Comparison of ENCODE assay signal across 9 mouse cellular contexts in genomic region chr3:95494342-95494741, GRCm38 (mm10). TPM values are rescaled to one million over a fixed set of nuclear protein-coding genes. Genes with fewer than 3 reads are reported as not detected.
DNase-seq lines count a peak whose midpoint lies in the region; ATAC-seq lines count a peak whose summit lies in the region.
"Had no signal": no experiment of that assay in that cellular context is flagged by ENCODE, and none has a peak within 500 bp of the region (broad histone marks: within the 10 kb centered on the region; RNA-seq: fewer than 3 reads in every experiment).

No protein-coding gene starts in this region.

- peaks cover 21% of the 10 kb centered on the region for H3K36me3 ChIP-seq in limb, embryonic 11.5 days (ENCODE audit: control insufficient read depth, insufficient read depth, low read length)

- H3K4me1 ChIP-seq in limb, embryonic 11.5 days (ENCODE audit: control insufficient read depth, insufficient read depth, low read length): no peaks in the 10 kb centered on the region

- H3K27me3 ChIP-seq in limb, embryonic 11.5 days (ENCODE audit: control insufficient read depth, insufficient read depth, low read length): no peaks in the 10 kb centered on the region
- H3K27me3 ChIP-seq: heart, embryonic 13.5 days had no signal

- no peak overlapping the region; the same call in 1 of the 2 replicates for H3K27ac ChIP-seq in limb, embryonic 11.5 days (replicated peaks; ENCODE audit: low read depth, low read length)
- H3K27ac ChIP-seq: heart, embryonic 13.5 days had no signal

- H3K9ac ChIP-seq in limb, embryonic 11.5 days (ENCODE audit: low read length): no peak overlapping the region
- H3K9ac ChIP-seq: heart, embryonic 13.5 days had no signal

- WGBS in limb, embryonic 11.5 days: 37% methylated on average over 6 of the region's 6 CpGs

- ATAC-seq in limb, embryonic 11.5 days (ENCODE audit: insufficient number of reproducible peaks, low FRiP score, low TSS enrichment, low read depth): 0 out of 2 replicates have a peak, but pooled peaks have one; percentile 26

- H3K9me3 ChIP-seq in limb, embryonic 11.5 days (ENCODE audit: control insufficient read depth, low read length): no peaks in the 10 kb centered on the region
- H3K9me3 ChIP-seq: heart, embryonic 13.5 days had no signal

- H3K4me3 ChIP-seq in limb, embryonic 11.5 days (ENCODE audit: low read depth, low read length): no peak overlapping the region
- H3K4me3 ChIP-seq: heart, embryonic 13.5 days had no signal

- DNase-seq in left cerebral cortex, adult 18-20 months (ENCODE audit: low spot score in 2 of 2): peak; percentile 47 to 54
- DNase-seq in left cerebral cortex, adult 11 months (ENCODE audit: low spot score): no peak
- DNase-seq in T-cell, adult 2 months (ENCODE audit: low spot score): peak; percentile 28
- peak; percentile 36 to 67 for DNase-seq in cerebellum, postnatal 4 days (ENCODE audit: low spot score in 2 of 2)
- DNase-seq in gastrocnemius, postnatal 36 days: peak; percentile 35 to 46
- peak; percentile 82 for DNase-seq in limb, embryonic 11.5 days (ENCODE audit: low spot score)
- DNase-seq in natural killer cell, adult 2 months (ENCODE audit: low spot score in 2 of 2): peak; percentile 41 to 58
- DNase-seq in yolk sac, embryonic 10.5 days (ENCODE audit: low spot score): peak; percentile 39

- H3K4me2 ChIP-seq in limb, embryonic 11.5 days (ENCODE audit: low read depth, severe bottlenecking): no peak overlapping the region
- H3K4me2 ChIP-seq: heart, embryonic 13.5 days had no signal

- intact Hi-C loops in gastrocnemius, postnatal 36 days (cut with DNase I): no loop called here

RNA-seq across cellular contexts. Expression of gene Ctsk, which starts 4.7 kb away (rescaled TPM):
- 1 to 10 TPM; 4.0 to 4.2 TPM for total RNA-seq in left cerebral cortex, adult 18-20 months (2021)
- total RNA-seq in gastrocnemius, postnatal 36 days (2021): 1 to 10 TPM; 8.4 to 9.0 TPM
- polyA plus RNA-seq in limb, embryonic 11.5 days (2014; fragmentation: Nextera tagmentation; extraction: Ambion mirVana): 4.2 and 4.9 TPM in 2 replicates

RNA-seq across cellular contexts. Expression of gene Ctss, which starts 32.2 kb away (rescaled TPM):
- 10 to 100 TPM; 67.5 to 69.8 TPM for total RNA-seq in left cerebral cortex, adult 18-20 months (2021)
- 1 to 10 TPM; 3.0 to 5.9 TPM for total RNA-seq in gastrocnemius, postnatal 36 days (2021)
- 5.0 and 5.6 TPM in 2 replicates for polyA plus RNA-seq in limb, embryonic 11.5 days (2014; fragmentation: Nextera tagmentation; extraction: Ambion mirVana)

Comparison
In these comparisons a context has a peak if more than half of its experiments do, and no peak if none do; other contexts are left out.
1. RNA of gene Ctss, which starts 32.2 kb away (total RNA-seq): 67.5 to 69.8 TPM in left cerebral cortex, adult 18-20 months; 3.0 to 5.9 TPM in gastrocnemius, postnatal 36 days; every median in the first group is over 4 times any median in the second.